Mouse (Mus musculus) lung, postnatal 10 days (tissue): ENCODE measurements around the gene Bcas2.

Experiments
- DNase-seq: peaks from one replicate; pipeline ENCODE4 v3.0.0; 2021

Gene Bcas2

DNA sequence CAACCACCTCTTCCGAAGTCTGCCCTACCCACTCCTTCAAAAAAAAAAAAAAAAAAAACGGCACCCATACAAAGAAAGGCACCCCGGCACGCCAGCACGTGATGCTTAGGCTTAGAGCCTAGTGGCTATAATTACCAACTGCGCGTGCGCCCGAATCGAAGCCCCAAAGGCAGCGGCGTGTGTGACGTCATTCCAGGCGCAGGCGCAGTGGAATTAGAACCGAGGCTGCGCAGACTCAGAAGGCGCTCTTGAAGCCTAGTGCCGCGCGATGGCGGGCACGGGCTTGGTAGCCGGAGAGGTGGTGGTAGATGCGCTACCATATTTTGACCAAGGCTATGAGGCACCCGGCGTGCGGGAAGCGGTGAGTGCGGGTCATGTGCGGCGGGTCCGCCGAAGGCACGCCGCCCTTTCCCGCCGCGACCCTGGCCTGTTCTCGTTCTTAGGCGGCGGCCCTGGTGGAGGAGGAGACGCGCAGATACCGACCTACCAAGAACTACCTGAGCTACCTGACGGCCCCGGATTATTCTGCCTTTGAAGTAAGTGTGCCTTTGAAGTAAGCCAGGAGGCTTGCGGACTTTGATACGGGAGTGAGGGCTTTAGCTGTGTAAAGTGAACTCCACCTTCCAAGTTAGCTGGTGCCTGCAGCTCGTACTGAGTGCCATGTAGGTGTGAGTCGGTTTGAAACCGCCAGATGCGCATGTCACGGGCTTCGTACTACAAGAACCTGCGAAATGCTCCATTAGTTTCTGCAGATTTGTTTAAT, at the start of gene Bcas2:
Bcas2 (plus strand) TSS at position 151 of the 763 bp plus-strand sequence.
- DNase-seq = peak; percentile 98

DNA sequence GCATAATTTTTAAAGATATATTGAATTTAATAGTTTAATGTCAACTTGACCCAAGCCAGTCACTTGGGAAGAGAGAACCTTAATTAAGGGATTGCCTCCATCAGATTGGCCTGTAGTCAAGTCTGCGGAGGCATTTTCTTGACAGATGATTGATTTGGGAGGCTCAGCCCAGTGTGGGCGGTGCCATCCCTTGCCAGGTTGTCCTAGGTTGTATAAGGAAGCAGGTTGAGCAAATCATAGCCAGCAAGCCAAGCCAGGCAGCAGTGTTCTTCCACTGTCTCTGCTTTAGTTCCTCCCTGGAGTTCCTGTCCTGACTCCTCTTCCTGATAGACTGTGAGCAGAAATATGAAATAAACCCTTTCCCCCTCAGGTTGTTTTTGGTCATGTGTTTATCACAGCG, 47.8 kb upstream of the Bcas2 start:
- DNase-seq = no peak

DNA sequence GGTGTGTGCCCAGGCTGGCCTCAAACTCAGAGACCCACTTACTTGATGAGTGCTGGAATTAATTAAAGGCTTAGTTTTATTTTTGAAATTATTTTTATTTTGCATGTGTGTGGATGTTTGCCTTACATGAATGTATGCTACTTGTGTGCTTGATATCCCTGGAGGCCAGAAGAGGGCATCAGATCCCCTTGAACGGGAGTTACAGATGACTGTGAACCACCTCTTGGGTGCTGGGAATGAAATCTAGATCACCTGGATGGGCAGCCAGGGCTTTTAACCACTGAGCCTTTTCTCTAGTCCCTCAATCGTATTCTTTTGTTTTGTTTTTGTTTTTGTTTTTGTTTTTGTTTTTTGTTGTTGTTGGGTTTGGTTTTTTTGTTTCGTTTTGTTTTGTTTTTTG, 45.3 kb upstream of the Bcas2 start:
- no peak for DNase-seq

DNA sequence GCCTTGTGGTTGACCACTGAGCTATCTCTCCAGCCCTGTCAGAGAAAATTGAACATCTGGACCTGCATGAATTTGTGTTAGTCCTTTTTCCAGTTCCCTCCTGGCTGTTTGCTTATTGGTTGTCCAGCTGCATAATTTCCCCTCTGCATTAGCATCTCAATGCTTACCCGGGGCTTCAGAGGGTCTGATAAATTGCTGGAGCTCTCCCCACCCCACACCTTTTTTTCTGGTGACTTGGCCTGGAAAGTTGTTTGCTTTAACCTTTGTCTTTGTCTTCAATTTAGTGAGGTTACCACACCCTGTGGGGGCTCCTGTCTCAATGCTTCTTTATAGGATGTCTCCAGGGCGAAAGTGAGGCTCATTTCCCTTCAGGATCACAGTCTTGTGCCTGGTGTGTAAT, 44.3 kb upstream of the Bcas2 start:
- DNase-seq = no peak

DNA sequence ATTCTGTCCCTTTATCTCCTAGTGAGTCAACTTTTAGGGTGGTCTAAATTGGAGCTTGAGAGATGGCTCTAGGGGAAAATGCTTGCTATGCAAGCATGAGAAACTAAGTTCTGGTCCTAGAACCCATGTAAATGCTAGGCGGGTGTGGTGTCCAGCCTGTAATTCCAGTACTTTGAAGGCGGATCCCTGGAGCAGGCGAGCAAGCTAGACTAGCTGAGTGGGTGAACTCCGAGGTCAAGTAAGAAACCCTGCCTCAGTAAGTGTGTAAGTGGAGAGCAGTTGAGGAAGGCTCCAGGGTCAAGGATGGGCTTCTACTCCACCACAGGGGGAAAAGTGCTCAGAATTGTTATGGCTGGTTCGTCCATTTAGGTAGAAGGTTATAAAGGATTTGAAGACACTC, 43.7 kb upstream of the Bcas2 start:
- no peak for DNase-seq

DNA sequence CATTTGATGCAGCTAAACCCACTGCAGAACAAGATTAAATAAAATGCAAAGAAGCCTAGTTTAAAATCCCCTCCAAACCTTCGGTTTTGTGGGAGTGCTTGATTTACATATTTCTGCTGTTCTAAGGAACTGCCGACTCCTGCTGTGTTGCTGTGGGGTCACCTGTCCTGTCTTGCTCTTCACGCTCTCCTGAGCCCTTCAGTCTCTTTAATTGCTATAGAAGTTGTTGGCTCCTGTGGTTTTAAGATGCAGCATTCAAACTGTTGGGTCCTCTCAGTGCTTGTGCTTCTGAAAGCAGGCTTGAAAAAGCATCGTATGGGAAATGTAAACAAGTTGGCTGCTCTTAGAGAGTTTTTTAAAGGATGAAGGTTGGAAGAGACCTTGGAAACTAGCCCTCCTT, 43.2 kb upstream of the Bcas2 start:
- DNase-seq = no peak

DNA sequence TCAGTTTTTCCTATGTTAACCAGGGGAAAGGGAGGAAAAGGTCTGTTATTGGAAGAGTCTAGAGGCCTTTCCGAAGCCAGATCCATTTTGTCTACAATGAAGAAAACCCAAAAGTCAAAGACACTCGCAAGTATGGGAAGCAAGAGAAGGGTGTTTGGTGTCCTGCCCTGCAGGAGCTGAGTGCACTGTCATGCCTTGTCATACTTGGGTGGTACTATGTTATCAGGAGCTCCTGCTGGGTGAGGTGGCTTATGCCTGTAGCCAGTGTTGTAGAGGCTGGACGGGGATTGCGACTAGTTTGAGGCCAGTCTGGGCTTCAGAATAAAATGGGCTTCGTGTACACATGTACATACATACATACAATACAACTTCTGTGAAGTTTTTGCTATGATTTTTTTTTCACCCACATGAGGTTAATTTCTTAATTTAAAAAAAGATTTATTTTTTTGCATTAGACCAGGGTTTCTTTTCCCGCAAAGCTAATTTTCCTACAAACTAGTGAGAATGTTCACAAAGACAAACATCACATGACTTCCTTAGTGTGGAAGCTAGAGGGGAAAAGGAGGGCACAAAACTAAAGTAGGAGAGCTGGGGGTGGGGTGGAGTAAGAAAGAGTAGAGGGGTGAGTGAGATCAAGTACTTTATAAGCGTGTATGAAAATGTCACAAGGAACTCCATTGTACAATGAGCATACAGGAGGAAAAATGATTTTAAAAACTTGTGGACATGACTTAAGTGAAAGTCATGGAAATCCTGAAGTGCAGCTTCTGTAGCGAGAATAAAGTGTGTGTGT, 41.9 kb upstream of the Bcas2 start:
- no peak for DNase-seq

DNA sequence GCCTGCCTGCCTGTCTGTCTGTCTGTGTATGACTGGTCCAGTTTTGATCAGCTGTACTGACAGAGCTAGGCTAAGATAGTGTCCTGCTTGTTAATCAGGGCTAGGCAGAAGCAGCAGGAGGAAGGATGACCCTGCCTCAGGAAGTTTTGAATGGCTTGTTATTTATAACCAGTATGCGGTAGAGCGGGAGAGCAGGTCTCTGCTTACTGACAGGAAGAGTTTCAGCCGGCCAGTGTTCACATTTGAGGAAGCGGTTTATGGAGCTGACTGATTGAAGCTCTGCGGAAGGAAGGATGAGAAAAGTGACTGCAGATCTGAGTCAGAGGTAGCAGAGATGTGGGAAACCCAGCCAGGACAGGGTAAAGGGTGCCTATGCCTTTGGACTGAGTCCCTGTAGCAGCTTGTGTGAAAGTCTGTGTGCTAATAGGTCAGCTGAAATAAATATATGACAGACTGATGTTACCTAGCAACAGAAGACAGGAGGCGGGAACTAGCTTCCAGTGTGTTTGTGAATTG, 41.2 kb upstream of the Bcas2 start:
- peak; percentile 46 for DNase-seq

DNA sequence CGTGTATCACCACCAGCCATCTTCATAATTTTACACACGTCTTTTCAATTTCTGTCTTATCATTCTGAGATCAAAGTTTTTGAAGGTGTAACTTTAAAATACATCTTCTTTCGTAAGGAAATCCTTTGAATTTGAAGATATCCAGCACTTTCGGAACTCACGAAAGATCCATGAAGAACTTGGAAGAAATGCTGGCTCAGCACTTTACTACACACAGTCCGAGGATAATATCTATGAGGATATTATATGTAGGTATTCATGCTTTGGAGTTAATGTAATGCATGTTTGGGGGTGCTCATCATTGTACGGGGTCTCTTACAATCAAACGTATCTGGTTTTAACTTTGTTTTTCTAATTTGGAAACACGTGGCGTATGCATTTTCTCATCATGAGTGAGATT, 38.4 kb upstream of the Bcas2 start:
- DNase-seq = no peak

DNA sequence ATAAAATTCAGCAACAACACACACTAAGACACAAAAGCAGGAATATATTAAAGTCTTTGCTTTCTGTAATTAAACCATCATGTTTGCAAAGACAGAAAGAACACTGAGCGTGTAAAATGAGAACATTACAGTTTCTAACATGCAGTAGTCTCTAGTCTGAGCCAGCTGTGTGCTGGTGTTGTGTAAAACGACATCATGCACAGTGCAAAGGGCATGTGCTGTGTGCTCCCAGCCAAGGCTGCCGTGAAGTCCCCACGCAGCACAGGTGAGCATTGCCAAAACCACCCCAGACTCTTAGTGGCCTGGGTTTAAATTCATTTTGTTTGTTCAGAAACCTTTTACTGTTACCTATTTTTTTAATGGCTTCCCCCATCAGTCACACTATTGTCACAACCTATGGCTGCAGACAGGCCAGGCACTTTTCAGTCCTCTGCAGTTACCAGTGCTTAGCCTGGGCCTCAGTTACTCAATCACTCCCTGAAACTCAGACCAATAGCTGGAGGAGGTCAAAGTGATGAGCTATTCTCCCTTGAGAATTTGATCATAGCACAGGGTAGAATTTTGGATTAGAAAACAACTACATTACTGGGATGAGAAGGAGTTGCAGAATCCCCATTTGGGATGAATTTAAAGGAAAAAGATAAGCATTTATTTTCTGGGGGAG, 34.9 kb upstream of the Bcas2 start:
- no peak for DNase-seq

DNA sequence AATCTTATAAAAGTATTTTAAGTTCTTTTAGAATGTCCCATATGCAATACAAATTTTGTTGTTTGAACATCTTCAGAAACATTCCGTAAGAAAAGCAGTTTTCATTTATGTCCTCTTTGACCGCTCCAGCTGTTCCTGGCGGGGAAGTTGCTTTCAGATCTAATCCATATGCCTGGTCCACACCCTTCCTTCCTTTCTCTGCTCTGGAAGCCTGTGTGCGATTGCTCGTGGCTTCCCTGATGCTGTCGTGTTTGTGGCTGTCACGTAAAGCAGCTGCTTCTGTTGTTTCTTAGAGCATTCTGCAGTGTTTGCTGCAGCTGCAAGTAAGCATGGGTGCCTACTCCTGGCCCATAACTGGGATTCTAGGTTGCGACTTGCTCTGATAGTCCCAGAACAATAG, 32.4 kb upstream of the Bcas2 start:
- DNase-seq = peak; percentile 70

DNA sequence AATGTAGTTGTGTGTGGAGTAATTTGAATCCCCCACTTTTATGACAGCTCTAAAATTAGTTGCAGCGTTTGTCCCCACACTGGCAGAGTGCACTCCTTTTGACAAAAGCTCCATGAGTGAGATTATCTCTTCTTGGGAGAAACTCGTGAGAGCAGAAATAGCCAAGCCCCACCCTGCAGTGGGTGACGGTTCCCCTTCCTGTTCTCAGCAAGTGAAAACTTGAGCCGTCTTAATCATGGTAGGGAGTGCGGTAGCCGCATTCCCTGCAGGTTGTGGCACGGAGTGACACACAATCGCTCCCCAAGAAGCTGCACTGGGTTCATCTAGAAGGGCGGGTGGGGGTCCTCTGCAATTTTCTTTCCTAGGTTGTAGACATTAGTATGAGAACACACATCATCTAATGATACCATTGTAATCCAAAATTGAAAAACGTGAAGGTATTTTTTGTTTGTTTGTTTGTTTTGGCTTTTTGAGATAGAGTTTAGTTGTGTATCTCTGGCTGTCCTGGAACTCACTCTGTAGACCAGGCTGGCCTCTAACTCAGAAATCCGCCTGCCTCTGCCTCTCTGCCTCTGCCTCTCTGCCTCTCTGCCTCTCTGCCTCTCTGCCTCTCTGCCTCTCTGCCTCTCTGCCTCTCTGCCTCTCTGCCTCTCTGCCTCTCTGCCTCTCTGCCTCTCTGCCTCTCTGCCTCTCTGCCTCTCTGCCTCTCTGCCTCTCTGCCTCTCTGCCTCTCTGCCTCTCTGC, 31.2 kb upstream of the Bcas2 start:
- DNase-seq = peak; percentile 57

DNA sequence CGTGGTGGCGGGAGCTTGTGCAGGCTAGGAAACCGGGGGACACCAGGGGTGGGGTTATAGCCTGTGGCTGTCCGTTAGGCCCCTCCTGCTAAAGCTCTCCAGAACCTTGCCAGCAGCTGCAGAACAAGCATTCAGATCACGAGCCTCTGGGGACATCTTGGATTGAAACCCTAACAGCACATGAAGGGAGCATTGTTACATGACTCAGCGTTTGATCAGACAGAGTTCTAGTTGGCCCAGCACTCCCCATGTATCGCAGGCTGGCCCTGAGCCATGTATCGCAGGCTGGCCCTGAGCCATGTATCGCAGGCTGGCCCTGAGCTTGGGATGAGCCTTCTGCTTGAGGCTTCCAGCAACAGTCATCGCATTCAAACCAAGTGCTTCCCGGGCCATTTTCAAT, 30.2 kb upstream of the Bcas2 start:
- DNase-seq = peak; percentile 24

DNA sequence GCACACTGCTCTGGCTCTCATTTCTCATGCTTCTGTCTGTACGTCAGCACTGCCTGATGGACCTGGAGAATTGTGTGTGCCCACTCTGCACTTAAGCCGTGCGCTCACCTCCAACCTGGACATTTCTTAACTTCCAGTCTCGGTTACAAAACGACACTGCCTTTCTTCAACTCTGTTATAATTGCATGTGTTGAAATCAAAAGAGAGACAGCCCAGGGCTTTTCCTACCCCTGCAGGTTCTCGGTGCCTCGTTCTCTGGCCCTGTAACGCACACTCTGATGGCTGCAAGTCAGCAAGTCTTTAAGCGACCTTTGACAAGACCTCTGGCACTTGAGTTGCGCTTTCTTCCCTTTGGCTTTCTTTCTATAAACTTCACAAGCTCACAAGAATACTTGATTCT, 29.1 kb upstream of the Bcas2 start:
- no peak for DNase-seq

DNA sequence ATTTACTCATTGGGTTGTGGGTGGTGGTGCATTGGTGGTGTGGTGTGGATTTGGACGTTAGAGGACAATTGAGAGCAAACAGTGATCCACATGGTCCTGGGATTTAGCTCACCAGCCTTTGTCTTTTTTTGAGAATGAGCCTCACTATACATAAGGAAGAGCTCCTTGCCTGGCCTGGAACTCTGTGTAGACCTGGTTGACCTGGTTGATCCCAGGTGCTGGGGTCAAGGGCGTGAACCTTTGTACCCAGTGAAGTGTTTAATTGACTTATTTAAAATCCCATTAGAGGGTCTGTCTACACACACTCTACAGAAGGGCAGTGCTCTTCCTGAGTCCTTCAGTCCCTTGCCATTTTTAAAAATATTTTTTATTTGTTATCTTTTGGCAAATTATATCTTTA, 26.1 kb upstream of the Bcas2 start:
- no peak for DNase-seq

DNA sequence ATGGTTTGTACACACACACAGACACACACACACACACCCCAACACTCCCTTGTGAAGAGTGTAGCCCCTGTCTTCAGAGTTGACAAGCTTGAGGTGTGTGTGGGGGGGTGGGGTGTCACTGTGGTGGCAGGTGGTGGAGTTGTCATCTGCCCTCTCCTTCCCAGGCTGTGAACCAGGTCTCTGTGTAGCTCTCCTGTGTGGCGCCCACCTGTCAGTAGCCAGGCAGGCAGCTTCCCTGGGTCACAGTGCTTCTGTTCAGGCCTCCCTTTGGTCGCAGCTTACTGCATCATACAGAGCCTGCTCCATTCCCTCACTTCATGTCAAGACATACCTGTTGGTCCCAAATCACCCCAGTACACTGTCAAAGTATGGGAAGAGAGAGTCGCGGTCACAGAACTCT, 25.7 kb upstream of the Bcas2 start:
- no peak for DNase-seq

DNA sequence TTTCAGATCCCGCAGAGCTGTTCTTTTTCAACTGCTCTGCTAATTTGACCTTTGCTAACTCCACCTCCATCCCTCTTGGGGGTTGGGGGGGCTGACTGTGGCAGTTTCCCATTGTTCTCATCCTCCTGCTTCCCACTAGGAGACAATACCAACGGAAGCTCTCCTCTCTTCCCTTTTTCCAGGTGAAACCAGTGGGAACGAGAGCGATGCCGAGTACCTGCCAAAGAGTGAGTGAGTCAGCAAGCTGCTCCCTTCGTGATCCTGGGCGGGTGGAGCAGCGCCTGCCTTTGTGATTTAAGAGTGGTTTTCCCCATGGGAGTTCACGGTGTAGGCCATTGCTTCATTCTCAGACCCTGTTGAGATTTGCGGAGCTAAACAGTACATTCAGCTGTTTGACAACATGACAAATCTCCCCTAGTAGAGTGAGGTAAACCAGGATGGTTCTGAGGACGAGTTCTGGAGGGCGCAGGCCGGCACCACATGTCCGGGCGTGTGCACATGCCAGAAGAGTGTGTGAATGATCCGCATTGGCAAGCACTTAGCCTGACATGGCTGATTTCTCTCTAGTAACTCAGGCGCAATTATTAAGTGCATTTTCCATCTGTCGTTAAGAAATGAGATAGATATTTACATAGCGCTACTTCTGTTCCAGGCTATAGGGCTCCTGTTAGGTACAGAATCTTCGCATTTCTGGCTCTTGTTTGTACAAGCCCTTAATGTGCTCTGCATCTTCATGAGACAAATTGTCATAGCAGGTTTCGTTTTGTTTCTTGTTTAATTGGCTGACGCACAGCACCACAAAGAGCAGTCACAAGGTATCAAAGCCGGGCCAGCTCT, 24.9 kb upstream of the Bcas2 start:
- no peak for DNase-seq

DNA sequence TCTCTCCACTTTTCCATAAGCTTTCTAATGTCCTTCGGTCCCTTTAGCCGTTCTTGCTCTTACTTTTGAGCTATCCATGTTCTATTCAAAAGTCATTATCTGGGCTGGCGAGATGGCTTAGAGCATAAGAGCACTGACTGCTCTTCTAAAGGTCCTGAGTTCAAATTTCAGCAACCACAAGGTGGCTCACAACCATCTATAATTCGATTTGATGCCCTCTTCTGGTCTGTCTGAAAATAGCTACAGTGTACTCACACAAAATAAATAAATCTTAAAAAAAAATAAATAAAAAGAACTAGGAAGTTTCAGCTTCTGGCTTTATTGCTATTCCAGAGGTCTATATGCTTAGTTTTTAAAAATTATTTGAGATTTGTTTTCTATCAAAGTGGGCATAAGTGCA, 23.7 kb upstream of the Bcas2 start:
- no peak for DNase-seq

DNA sequence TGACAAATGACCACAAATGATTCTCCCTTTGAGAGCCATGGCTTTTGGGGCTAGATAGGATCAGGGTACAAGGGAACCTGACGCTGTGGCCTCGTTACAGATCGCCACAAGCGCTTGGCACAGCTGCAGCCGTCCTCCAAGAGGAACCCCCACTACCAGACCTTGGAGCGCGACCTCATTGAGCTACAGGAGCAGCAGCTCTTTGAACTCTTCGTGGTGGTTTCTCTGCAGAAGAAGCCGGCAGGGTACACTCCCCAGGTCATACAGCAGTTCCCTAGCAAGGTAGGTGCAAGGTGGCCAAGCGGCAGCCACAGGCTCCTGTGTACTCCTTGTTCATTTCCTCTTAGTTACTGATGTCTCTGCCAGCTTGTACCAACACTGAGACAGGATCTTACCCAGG, 22.5 kb upstream of the Bcas2 start:
- no peak for DNase-seq

DNA sequence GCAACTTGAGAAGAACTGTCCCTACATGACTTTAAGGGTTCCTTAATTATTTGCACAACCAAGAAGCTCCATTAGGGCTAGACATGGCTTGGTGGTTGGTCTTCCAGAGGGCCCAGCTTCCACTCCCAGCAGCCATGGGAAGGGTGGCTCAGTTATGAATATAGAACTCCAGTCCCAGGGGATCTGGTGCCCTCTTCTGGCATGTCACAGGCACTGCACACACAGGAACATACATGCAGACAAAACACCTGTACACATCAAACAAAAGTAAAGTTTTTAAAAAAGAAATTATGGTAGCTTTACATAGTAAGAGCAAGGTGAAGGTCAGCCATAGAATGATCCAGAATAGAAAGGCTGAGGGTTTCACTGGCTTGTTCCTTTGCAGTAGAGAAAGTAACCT, 17.7 kb upstream of the Bcas2 start:
- no peak for DNase-seq

DNA sequence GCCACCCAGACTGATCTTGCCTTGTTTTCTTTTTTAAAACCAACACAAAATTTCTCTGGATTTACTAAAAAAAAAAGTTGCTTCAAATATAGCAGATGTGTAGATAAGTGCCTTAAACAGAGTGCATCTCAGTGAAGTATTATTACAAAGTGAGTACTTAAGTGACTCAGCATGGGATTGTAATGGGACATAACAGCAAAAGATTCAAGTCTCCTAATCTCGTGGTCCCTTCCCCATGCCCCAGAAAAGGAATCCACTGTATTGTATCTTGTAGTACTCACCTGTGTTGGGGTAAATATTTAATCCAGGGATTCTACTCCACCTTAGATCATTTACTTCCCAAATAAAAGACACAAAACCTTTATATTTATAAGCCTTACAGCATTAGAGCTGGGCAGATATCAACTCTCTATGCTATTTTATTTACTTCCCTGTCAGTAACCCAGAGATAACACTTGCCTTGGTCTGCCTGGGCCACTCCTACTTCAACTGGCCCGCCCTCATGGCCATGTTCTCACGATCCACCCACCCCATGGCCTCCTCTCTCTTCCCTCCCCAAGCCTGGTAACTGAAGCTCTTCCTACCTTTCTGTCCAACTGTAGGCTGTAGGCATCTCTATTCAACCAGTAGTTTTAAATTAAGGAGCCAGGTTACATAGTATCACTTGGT, 12.1 kb upstream of the Bcas2 start:
- no peak for DNase-seq

DNA sequence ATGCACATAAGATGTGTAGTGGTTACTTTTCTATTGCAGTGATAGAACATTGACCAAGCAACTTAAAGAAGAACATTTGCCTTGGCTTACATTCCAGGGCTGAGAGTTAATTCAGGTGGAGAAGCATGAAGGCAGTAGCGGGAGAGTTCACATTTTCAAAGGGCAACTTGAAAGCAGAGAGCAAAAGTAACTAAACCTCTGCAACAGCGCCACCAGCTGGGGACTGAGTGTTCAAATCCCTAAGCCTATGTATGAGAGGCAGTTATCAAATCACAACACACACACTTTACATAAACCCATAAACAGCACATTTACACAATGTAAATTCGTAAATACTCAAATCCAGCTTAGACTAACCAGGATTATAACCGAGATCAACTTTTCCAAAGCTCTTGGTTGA, 1.7 kb upstream of the Bcas2 start:
- peak; percentile 88 for DNase-seq
